Mouse (Mus musculus) forebrain, embryonic 12.5 days (tissue): Measurements from ENCODE around the gene Hmga2. TPM values are rescaled to one million over a fixed set of nuclear protein-coding genes. Genes with fewer than 3 reads are reported as not detected.
"Not testable (repeated sequence)": the region's sequence is repeated elsewhere in the genome, so short reads cannot be mapped to it uniquely, and the experiment has no call there.

Source experiments
- ATAC-seq: fragments of 200-750 bp; cut with Nextera tagmentation; 2 replicates; pipeline ENCODE4 v1.8.0; 2017; ENCODE audit warnings: moderate TSS enrichment; ENCODE audit not compliant: low FRiP score
- H3K27ac ChIP-seq: fragments of 300-500 bp; sonication (generic); 2 replicates; pipeline ENCODE4 v1.5.1; 2016; ENCODE audit warnings: mild to moderate bottlenecking
- H3K27me3 ChIP-seq: fragments of 300-500 bp; sonication (generic); 2 replicates; pipeline ENCODE4 v1.6.1; 2016; ENCODE audit warnings: mild to moderate bottlenecking
- H3K36me3 ChIP-seq: fragments of 300-500 bp; sonication (generic); replicated peaks from 2 replicates; pipeline ENCODE4 v1.6.1; 2016; ENCODE audit warnings: mild to moderate bottlenecking
- H3K4me1 ChIP-seq: fragments of 300-500 bp; sonication (generic); 2 replicates; pipeline ENCODE4 v1.6.1; 2016
- H3K4me2 ChIP-seq: fragments of 300-500 bp; sonication (generic); 2 replicates; pipeline ENCODE4 v1.6.1; 2016; ENCODE audit warnings: mild to moderate bottlenecking, moderate library complexity
- H3K4me3 ChIP-seq: fragments of 300-500 bp; sonication (generic); replicated peaks from 2 replicates; pipeline ENCODE4 v1.5.1; 2016; ENCODE audit warnings: mild to moderate bottlenecking
- H3K9ac ChIP-seq: fragments of 300-500 bp; sonication (generic); 2 replicates; pipeline ENCODE4 v1.6.1; 2016; ENCODE audit warnings: mild to moderate bottlenecking
- H3K9me3 ChIP-seq: fragments of 300-500 bp; sonication (generic); 2 replicates; pipeline ENCODE4 v1.6.1; 2016
- WGBS: fragments of 180-500 bp; shearing (Covaris S2); methylation state at CpG from one replicate; pipeline ENCODE4 v1.1.7; 2016; 5-methylcytosine and 5-hydroxymethylcytosine counted together
- polyA plus RNA-seq: library from polyadenylated mRNA; unstranded; fragments of >200 nt; fragmentation: Nextera tagmentation; extraction: Ambion mirVana; gene quantifications from 2 replicates; pipeline ENCODE4 v1.2.1, GENCODE M21; 2016

The Hmga2 gene
- polyA plus RNA-seq, 1 experiment from 2014 or later: 48.9 TPM

DNA sequence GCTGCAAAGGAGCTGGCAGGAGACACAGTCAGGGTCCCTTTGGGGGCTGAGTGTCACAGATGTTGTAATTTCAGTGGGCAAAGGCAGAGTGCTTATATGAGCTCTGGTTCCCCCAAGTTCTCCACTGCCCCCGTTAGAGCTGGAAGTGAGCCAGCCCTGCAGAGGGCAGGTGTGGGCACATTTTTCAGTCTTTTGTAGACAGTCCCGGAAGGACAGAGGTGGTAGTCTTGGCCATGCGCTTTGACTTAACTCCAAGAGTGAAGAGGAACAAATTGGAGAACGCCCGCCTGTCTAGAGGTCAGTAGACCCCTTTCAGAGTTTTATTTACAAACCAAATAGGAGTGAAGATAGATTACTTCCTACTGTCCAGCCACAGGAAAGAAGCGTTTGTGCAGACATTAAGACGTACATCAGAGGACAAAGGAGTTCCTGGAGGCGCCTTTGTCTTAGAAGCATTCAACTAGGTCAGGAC lies 87.8 kb downstream of the Hmga2 start:
- Histone ChIP-seq H3K9me3 (no peaks in the 10 kb centered on the region), H3K4me3 (no peak overlapping the region), H3K27me3 (peaks cover 9% of the 10 kb centered on the region; the same call in 1 of the 2 replicates), H3K4me1 (peaks cover 76% of the 10 kb centered on the region), H3K27ac (peak overlapping the region; percentile 60; the same call in 1 of the 2 replicates), H3K9ac (peak overlapping the region; percentile 25; the same call in 1 of the 2 replicates), H3K4me2 (0 out of 2 replicates have a peak overlapping the region, but pooled peaks have one; percentile 19), H3K36me3 (no peaks in the 10 kb centered on the region)
- ATAC-seq: no peak
- WGBS: 36% methylated on average over 8 of the region's 8 CpGs

DNA sequence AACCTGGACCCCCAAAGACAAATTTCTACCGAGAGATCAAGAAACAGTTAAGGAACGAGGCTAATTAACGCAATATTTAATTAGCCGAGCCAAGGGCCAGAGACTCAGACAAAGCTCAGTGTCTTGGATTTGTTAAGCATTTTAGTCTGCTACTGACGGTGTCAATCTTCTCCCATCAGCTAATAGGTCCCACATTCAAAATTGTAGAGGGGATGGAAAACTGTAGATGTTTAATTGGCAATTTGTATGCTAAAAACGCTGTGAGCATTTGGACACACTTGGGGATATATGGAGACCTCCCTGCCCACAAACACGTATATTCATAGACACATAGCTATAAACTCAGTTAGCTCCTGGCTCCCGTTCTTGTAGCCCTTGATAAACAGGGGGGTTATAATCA lies 89.2 kb downstream of the Hmga2 start:
- WGBS: 36% methylated on average over 8 of the region's 8 CpGs
- Histone ChIP-seq H3K4me2 (no peak overlapping the region), H3K4me3 (no peak overlapping the region), H3K27me3 (peaks cover 5% of the 10 kb centered on the region; the same call in 1 of the 2 replicates), H3K27ac (peak overlapping the region; percentile 37; the same call in 1 of the 2 replicates), H3K36me3 (no peaks in the 10 kb centered on the region), H3K9ac (no peak overlapping the region), H3K4me1 (peaks cover 65% of the 10 kb centered on the region), H3K9me3 (no peaks in the 10 kb centered on the region)
- peak; percentile 64; the same call in 1 of the 2 replicates for ATAC-seq

- Histone ChIP-seq H3K4me3 (no peak overlapping the region), H3K36me3 (no peaks in the 10 kb centered on the region), H3K4me1 (peaks cover 50% of the 10 kb centered on the region), H3K4me2 (no peak overlapping the region), H3K9ac (no peak overlapping the region), H3K27ac (no peak overlapping the region), H3K9me3 (no peaks in the 10 kb centered on the region), H3K27me3 (peaks cover 4% of the 10 kb centered on the region; the same call in 1 of the 2 replicates)
- 64% methylated on average over 10 of the region's 10 CpGs for WGBS
- no peak for ATAC-seq
Measured at GRCm38 (mm10) chr10:120384797-120385600, 91.3 kb downstream of the Hmga2 start.

GRCm38 (mm10) chr10:120384040-120384439 lies 92.2 kb downstream of the Hmga2 start:
- Histone ChIP-seq H3K9ac (no peak overlapping the region), H3K27me3 (no peaks in the 10 kb centered on the region), H3K36me3 (no peaks in the 10 kb centered on the region), H3K9me3 (no peaks in the 10 kb centered on the region), H3K4me2 (no peak overlapping the region), H3K4me1 (peaks cover 44% of the 10 kb centered on the region), H3K27ac (no peak overlapping the region), H3K4me3 (no peak overlapping the region)
- ATAC-seq: no peak
- 78% methylated on average over 7 of the region's 7 CpGs for WGBS

GRCm38 (mm10) chr10:120377795-120378194 lies 98.5 kb downstream of the Hmga2 start:
- WGBS: 68% methylated on average over 3 of the region's 3 CpGs
- Histone ChIP-seq H3K4me1 (peaks cover 34% of the 10 kb centered on the region), H3K36me3 (no peaks in the 10 kb centered on the region), H3K27me3 (no peaks in the 10 kb centered on the region), H3K9me3 (no peaks in the 10 kb centered on the region), H3K4me2 (0 out of 2 replicates have a peak overlapping the region, but pooled peaks have one; percentile 26), H3K9ac (no peak overlapping the region), H3K27ac (peak overlapping the region; percentile 50), H3K4me3 (no peak overlapping the region)
- 0 out of 2 replicates have a peak, but pooled peaks have one; percentile 28 for ATAC-seq

DNA sequence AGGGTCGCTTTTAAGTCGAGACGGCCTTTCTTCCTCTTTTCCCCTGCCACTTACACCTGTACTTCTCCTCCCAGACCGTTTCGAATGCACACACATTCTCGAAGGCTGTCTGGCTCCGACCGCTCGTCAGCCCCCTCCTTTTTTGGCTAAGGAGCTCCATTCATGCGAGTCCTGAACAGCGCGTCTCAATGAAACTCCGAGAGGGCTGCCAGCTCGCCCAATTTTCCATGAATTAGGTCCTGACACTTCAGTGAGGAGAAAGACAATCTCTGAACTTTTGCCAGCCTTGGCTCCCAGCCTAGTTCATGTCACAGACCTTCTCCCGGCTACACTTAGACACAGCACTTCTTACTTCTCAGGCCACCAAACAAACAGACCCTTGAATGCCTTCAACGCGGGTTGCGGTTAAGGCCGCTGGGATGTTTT lies 98.9 kb downstream of the Hmga2 start:
- WGBS: 8% methylated on average over 19 of the region's 19 CpGs
- Histone ChIP-seq H3K4me2 (peak overlapping the region; percentile 26; the same call in 1 of the 2 replicates), H3K4me1 (peaks cover 34% of the 10 kb centered on the region), H3K4me3 (no peak overlapping the region), H3K36me3 (no peaks in the 10 kb centered on the region), H3K9ac (no peak overlapping the region), H3K27ac (peak overlapping the region; percentile 50), H3K9me3 (no peaks in the 10 kb centered on the region), H3K27me3 (no peaks in the 10 kb centered on the region)
- ATAC-seq: peak; percentile 92

GRCm38 (mm10) chr10:120375438-120375837 lies 100.8 kb downstream of the Hmga2 start:
- H3K4me2 ChIP-seq: no peak overlapping the region
- 80% methylated on average over 14 of the region's 14 CpGs for WGBS
- ATAC-seq: no peak
- no peaks in the 10 kb centered on the region for H3K36me3 ChIP-seq
- no peaks in the 10 kb centered on the region for H3K9me3 ChIP-seq
- peaks cover 34% of the 10 kb centered on the region for H3K4me1 ChIP-seq
- H3K27me3 ChIP-seq: no peaks in the 10 kb centered on the region
- no peak overlapping the region for H3K4me3 ChIP-seq
- 0 out of 2 replicates have a peak overlapping the region, but pooled peaks have one; percentile 25 for H3K27ac ChIP-seq
- no peak overlapping the region for H3K9ac ChIP-seq

DNA sequence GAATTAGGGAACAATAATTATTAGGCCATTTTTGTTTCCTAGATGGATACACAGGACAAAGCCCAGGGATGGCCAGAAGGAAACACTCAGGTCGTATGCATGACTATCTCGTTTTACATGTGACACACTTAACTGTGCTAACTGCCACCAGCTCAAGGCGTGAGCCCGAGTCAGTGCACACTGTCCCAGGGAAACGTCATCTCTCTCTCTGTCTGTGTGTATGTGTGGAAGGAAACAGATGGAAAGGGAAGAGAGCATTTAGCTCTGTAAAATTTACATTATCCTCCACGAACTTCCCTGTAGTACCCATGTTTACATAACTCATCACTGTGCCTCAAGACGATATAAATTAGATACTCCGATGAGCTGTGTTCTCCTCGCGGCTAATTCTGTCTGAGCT lies 105.1 kb downstream of the Hmga2 start:
- H3K9ac ChIP-seq: no peak overlapping the region
- no peak overlapping the region for H3K4me3 ChIP-seq
- H3K27me3 ChIP-seq: no peaks in the 10 kb centered on the region
- H3K36me3 ChIP-seq: peaks cover 3% of the 10 kb centered on the region; the same call in 1 of the 2 replicates
- WGBS: 82% methylated on average over 10 of the region's 10 CpGs
- no peaks in the 10 kb centered on the region for H3K9me3 ChIP-seq
- H3K4me1 ChIP-seq: peaks cover 19% of the 10 kb centered on the region
- no peak overlapping the region for H3K4me2 ChIP-seq
- no peak overlapping the region for H3K27ac ChIP-seq
- ATAC-seq: no peak

DNA sequence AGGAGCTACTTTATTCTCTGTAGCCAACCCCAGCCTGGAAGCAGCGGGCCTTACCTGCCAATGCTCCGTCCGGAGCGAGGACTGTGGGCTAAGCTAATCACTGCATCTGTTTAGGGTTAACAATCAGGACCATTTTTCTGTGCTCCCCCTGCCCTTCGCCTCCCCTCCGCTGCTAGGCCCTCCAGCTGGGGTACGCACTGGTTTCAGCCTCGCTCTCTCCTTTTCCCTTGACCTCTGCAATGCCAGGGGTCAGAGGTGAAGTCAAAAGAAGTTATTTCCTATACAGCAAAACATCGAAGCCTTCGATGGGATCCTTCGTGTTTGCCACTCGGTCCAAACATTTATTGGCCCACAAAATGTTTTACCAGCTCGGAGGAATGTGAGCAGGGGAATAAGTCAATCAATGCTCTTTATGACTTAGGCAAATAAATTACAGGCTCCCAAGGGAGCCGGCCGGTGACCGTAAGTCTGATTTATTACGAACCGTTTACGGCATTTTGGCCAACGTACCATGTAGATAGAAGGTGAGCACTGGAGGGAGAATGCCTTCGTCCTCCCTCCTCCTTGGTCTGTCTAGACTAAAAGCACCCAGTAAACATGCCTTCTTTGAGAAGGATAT lies 107.0 kb downstream of the Hmga2 start:
- Histone ChIP-seq H3K4me1 (peaks cover 22% of the 10 kb centered on the region), H3K27ac (no peak overlapping the region), H3K9me3 (no peaks in the 10 kb centered on the region), H3K4me3 (no peak overlapping the region), H3K27me3 (no peaks in the 10 kb centered on the region), H3K4me2 (no peak overlapping the region), H3K36me3 (peaks cover 3% of the 10 kb centered on the region; the same call in 1 of the 2 replicates), H3K9ac (no peak overlapping the region)
- no peak for ATAC-seq
- 83% methylated on average over 21 of the region's 21 CpGs for WGBS

DNA sequence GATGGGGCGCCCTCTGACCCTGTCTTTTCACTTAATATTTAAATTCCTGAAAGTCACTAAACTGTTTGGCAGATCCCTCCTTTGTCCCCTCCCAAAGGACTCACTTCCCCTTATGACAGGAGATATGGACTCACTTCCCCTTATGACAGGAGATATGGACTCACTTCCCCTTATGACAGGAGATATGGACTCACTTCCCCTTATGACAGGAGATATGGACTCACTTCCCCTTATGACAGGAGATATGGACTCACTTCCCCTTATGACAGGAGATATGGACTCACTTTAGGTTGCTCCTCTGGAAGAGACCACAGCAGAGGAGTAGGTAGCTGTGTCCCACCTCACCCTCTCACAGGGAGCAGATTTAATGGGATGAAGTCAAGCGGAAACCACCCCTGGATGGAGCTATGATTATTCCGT lies 110.1 kb downstream of the Hmga2 start:
- not testable (repeated sequence) for ATAC-seq, H3K27me3 ChIP-seq, H3K36me3 ChIP-seq, H3K4me2 ChIP-seq, H3K9me3 ChIP-seq, H3K27ac ChIP-seq, H3K4me3 ChIP-seq, H3K9ac ChIP-seq
- peaks cover 22% of the 10 kb centered on the region for H3K4me1 ChIP-seq
- 88% methylated on average over 3 of the region's 3 CpGs for WGBS

DNA sequence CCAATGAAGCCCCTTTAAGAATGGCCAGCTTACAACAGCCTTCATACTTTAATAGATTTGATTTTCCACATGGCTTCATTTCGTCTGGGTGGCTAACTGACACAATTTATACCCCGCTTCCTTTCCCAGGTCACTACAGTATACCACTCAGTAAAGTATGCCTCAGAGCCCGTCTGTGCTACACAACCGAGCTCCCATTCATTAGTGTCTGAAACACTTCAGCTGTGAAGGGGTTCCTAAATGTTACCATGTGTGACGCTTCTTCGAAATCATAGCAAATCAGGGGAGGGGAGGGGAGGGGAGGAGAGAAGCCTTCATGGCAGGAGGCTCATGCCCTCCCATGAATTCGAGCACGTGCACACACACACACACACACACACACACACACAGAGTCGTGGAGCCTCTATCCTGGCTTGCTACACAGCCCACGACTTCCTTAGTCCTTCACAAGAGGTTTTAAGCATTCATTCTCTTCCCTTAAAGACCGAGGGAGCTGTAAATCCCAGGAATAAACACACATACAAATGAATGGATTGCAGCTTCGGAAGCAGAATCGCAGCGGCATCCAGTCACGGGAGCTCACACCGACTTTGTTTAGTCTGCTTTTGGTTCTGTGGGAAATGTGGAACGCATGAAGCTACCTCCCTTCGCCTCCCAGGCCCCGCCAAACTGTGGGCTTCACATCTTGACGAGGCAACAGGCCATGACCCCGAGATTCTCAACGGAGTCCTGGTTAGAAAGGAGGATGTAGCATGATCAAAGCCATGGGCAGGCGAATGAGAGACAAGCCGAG lies 110.7 kb downstream of the Hmga2 start:
- Histone ChIP-seq H3K27ac (peak overlapping the region; percentile 14; the same call in 1 of the 2 replicates), H3K36me3 (peaks cover 6% of the 10 kb centered on the region; the same call in 1 of the 2 replicates), H3K9me3 (no peaks in the 10 kb centered on the region), H3K4me1 (peaks cover 22% of the 10 kb centered on the region), H3K9ac (no peak overlapping the region), H3K4me2 (0 out of 2 replicates have a peak overlapping the region, but pooled peaks have one; percentile 23), H3K4me3 (no peak overlapping the region), H3K27me3 (no peaks in the 10 kb centered on the region)
- 0 out of 2 replicates have a peak, but pooled peaks have one; percentile 51 for ATAC-seq
- WGBS: 53% methylated on average over 24 of the region's 24 CpGs
